Mouse (Mus musculus) layer of hippocampus, adult 18-20 months (tissue): ENCODE results near the gene Wnt2. TPM values are rescaled to one million over a fixed set of nuclear protein-coding genes. Genes with fewer than 3 reads are reported as not detected.

ENCODE experiments used
- DNase-seq, 2 experiments: peaks; one replicate each; pipeline ENCODE4 v3.0.0; 2022; ENCODE audit warnings: low spot score in 2 of 2
- long read RNA-seq: library from polyadenylated mRNA; stranded (forward); transcript quantifications from one replicate; pipeline ENCODE4 v2.0.0, GENCODE M21; 2021
- total RNA-seq, 2 experiments: library from RNA; stranded (reverse); gene quantifications; 2 replicates each; pipeline ENCODE4 v1.2.3; 2021

Gene Wnt2
- 1 to 10 TPM; 5.9 to 7.2 TPM for total RNA-seq
- long read RNA-seq, partial matches to known transcripts = 1 of 5 reads
- long read RNA-seq, other reads (novel, unspliced or antisense) = 1 of 5 reads

- peak in 1 of 2 experiments; percentile 49 for DNase-seq
These were observed at the start of gene Wnt2 for GRCm38 (mm10) chr6:18029746-18030656. TSS of gene Wnt2 (minus strand) at chr6:18030585.

GRCm38 (mm10) chr6:18078615-18079014 is 48.2 kb upstream of the Wnt2 start:
- DNase-seq = peak in 1 of 2 experiments; percentile 47

DNA sequence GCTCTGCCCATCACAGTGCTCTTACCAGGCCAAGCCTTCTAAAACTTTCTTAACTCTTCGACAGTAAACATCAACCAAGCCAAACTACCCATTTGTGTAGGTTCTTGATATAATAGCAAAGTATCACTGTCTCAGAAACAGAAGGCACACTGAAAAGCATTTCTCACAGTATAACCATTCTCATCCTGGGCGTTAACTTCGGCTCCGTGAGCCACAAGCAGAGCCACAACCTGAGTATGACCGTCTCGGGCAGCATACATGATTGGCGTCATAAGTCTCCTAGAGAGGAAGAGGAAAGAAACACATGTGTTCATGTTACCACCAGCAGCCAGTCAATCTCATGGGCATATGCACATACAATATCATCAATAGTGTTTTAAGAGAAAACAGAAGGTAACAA is 46.6 kb upstream of the Wnt2 start:
- DNase-seq = no peak

- no peak for DNase-seq
These were observed 46.2 kb upstream of the Wnt2 start for GRCm38 (mm10) chr6:18076577-18076976.

DNA sequence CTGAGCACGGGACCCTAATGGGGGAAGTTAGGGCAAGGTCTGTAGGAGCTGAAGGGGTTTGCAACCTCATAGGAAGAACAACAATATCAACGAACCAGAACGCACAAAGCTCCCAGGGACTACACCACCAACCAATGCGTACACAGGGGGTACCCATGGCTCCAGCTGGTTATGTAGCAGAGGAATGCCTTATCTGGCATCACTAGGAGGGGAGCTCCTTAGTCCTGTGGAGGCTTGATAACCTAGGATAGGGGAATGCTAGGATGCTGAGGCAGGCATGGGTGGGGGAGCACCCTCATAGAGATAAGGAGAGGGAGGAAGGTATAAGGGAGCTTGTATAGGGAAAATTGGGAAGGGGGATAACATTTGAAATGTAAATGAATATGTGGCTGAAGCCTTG is 27.5 kb upstream of the Wnt2 start:
- no peak for DNase-seq

- peak in 1 of 2 experiments; percentile 15 for DNase-seq
These were observed 21.3 kb upstream of the Wnt2 start for GRCm38 (mm10) chr6:18051702-18052101.

GRCm38 (mm10) chr6:18044299-18044698 is 13.9 kb upstream of the Wnt2 start:
- no peak for DNase-seq

DNA sequence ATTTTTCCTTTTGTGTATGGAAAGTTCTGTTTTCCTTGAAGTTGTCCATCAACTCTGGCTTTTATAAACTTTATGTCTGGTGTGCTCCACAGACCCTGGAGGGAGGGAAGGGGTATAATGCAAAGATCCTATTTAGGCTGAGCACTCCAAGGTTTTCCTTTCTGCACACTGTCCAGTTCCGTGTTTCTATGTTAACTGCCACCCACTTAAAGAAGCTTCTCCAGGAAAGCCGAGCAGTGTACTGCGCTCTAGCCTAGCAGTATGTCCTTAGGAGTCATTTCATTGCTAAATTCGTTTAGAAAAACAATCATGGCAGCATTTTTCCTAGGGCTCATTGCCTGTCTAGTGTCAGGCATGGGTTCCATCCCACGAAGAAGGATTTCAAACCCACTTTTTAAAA is 12.8 kb upstream of the Wnt2 start:
- no peak for DNase-seq

GRCm38 (mm10) chr6:18032271-18032670 is 1.9 kb upstream of the Wnt2 start:
- no peak for DNase-seq

- DNase-seq = peak in 1 of 2 experiments; percentile 37
These were observed 1.2 kb upstream of the Wnt2 start for GRCm38 (mm10) chr6:18031509-18032010.

DNA sequence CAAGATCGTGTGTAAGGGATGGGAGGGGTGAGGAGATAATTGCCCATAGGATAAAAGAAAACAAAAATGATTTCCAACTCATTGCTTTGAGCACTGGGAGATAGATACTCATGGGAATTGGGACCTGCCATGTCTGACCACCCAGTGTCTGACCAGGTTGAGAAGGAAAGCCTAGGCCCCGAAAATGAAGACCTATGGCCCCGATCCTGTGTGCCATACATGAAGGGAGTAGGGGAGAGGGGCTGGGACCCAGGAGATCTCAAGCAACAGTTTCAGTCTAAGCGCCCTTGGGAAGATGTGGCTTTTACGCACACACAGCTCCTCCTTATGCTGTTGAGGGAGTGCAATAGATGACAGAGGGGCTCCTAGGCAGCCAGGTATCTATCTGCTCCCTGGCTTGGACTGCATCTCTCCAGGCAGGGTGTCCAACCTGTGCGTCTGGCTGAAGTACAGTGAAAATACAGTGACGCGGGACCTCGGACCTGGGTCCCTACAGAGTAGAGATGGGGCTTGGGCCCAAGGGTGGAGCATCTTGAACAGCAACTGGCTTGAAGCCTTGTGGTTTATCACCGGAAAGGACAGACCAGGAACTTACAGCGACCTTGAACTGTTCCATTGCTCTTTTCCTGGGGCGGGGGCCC is 603 bp upstream of the Wnt2 start:
- no peak for DNase-seq

GRCm38 (mm10) chr6:18024133-18024794 is 6.1 kb downstream of the Wnt2 start:
- no peak for DNase-seq

GRCm38 (mm10) chr6:18013346-18013745 is 17.0 kb downstream of the Wnt2 start:
- DNase-seq = no peak

DNA sequence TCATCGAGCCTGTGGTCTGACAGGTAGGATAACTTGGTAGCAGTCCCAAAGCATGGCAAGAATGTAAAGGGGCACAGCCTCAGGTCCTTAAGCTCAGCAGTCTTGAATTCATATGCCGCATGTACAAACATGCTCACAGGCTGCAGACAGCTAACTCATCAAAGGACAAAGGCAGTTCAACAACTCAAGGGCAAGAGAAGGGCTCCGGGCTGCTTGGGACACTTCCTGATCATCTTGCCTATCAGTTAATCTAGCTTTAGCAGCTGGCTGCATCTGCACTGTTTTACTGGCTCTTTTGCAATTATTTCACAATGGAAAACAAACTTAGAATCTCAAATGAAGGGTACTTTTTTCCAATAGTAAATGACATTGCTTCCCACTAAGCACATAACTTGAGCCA is 23.0 kb downstream of the Wnt2 start:
- DNase-seq = no peak

- no peak for DNase-seq
These were observed 28.3 kb downstream of the Wnt2 start for GRCm38 (mm10) chr6:18002065-18002464.

DNA sequence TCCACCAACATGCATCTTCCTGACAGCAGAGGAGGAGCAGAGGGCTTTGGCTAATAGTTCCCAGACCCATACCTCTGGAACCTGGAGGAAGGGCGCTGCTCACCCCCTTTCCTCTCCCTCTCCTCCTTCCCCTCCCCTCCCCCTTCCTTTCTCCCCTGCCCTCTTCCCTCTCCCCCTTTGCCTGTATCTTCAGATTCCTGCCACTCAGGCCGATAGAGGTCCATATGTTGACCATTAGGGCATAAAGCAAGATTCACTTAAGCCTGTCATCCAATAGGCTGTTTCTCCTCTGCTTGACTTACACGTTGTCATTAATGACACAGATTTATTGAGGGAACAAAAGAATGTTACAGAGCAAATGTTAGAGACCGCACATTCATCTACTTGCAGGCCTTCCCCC is 31.9 kb downstream of the Wnt2 start:
- no peak for DNase-seq

GRCm38 (mm10) chr6:17994956-17995790 is 35.2 kb downstream of the Wnt2 start:
- no peak for DNase-seq

GRCm38 (mm10) chr6:17991625-17992024 is 38.8 kb downstream of the Wnt2 start:
- DNase-seq = no peak

GRCm38 (mm10) chr6:17990173-17991028 is 40.0 kb downstream of the Wnt2 start:
- no peak for DNase-seq

DNA sequence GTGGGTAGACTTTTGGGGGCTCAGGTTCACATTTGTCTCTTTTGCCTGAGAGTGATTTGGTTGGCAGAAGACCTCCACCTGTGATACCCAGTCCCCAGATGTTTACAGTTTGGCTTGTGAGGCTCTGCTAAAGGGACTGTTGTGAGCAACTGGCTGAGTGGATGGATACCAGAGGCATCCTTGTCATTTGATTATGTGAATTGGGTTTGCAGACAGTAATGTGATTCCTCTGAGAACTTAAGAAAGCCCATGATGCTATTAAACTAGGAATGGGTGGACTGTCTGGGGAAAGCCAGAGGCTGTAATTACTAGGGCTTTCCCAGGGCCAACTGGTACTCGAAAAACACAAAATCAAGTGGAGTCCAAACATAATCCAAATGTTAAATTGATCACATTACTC is 51.0 kb downstream of the Wnt2 start:
- no peak for DNase-seq
